Comparison of ENCODE assay signal across 8 mouse cellular contexts in the genomic region with DNA sequence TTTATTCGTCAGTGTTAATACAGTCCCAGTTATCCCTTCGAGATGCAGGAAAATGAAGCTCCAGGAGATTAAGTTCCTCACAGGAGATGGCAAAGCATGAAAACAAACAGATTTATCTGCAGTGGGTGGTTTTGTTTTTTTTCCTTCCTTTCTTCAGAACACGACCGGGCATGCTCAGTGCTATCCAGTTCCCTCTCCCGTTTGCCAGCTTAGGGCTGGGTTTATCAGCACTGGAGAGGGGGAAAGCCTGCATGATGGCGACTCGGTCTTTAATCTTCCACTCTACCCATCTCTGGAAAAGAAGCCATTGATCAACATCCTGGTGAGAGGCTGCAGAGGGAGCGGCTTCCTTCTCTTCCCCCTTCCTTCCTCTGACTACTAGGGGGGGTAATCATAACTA. TPM values are rescaled to one million over a fixed set of nuclear protein-coding genes. Genes with fewer than 3 reads are reported as not detected.
DNase-seq lines count a peak whose midpoint lies in the region; ATAC-seq and TF ChIP-seq lines count a peak whose summit lies in the region.

Prkar1a (plus strand) TSS at position 200 of the 400 bp plus-strand sequence.

- peaks cover 12% of the 10 kb centered on the region for H3K36me3 ChIP-seq in erythroblast, embryonic 14.5 days (ENCODE audit: control insufficient read depth)
- H3K36me3 ChIP-seq in heart, postnatal 0 days (replicated peaks; ENCODE audit: control insufficient read depth, insufficient read depth, low read length), result peaks cover 6% of the 10 kb centered on the region; the same call in 1 of the 2 replicates
- peaks cover 6% of the 10 kb centered on the region; the same call in 1 of the 2 replicates for H3K36me3 ChIP-seq in midbrain, postnatal 0 days (ENCODE audit: insufficient read depth, low read length)

- peak within 1 kb of the TSS; percentile 94 for H3K9ac ChIP-seq in heart, postnatal 0 days (replicated peaks; ENCODE audit: low read depth, low read length)
- H3K9ac ChIP-seq in midbrain, postnatal 0 days (replicated peaks; ENCODE audit: low read length, poor library complexity, severe bottlenecking), result peak within 1 kb of the TSS; percentile 97

- H3K9me3 ChIP-seq in erythroblast, embryonic 14.5 days (ENCODE audit: control insufficient read depth, low read length), result no peaks in the 10 kb centered on the region
- H3K9me3 ChIP-seq in heart, postnatal 0 days (replicated peaks; ENCODE audit: control insufficient read depth, low read length), result no peaks in the 10 kb centered on the region
- no peaks in the 10 kb centered on the region for H3K9me3 ChIP-seq in midbrain, postnatal 0 days (ENCODE audit: low read length)

- no peak for TF ChIP-seq EP300 in heart, postnatal 0 days (IDR thresholded peaks at IDR 0.05; ENCODE audit: low read depth)

- H3K4me3 ChIP-seq in erythroblast, embryonic 14.5 days (replicated peaks), result peak within 1 kb of the TSS; percentile 99
- H3K4me3 ChIP-seq in heart, postnatal 0 days (ENCODE audit: low read depth, low read length), result peak within 1 kb of the TSS; percentile 88
- H3K4me3 ChIP-seq in midbrain, postnatal 0 days (ENCODE audit: low read depth, low read length), result peak within 1 kb of the TSS; percentile 97

- H3K4me2 ChIP-seq in heart, postnatal 0 days (ENCODE audit: low read depth, low read length), result peak within 1 kb of the TSS; percentile 66
- peak within 1 kb of the TSS; percentile 69 for H3K4me2 ChIP-seq in midbrain, postnatal 0 days (ENCODE audit: low read depth, low read length, poor library complexity, severe bottlenecking)

- TF ChIP-seq CTCF in heart, postnatal 0 days (IDR thresholded peaks at IDR 0.05; ENCODE audit: low read depth), result no peak
- TF ChIP-seq CTCF in midbrain, postnatal 0 days (IDR thresholded peaks at IDR 0.05), result no peak

- ATAC-seq in heart, postnatal 0 days (ENCODE audit: insufficient read depth, low read depth), result no peak
- ATAC-seq in midbrain, postnatal 0 days (ENCODE audit: low FRiP score), result no peak

- peaks cover 38% of the 10 kb centered on the region for H3K4me1 ChIP-seq in erythroblast, embryonic 14.5 days (ENCODE audit: control insufficient read depth)
- peaks cover 18% of the 10 kb centered on the region for H3K4me1 ChIP-seq in heart, postnatal 0 days (ENCODE audit: control insufficient read depth, insufficient read depth)
- peaks cover 29% of the 10 kb centered on the region for H3K4me1 ChIP-seq in midbrain, postnatal 0 days (ENCODE audit: insufficient read depth, low read length)

- WGBS in heart, postnatal 0 days, result 12% methylated on average over 8 of the region's 8 CpGs
- WGBS in midbrain, postnatal 0 days, result 14% methylated on average over 8 of the region's 8 CpGs

- peak within 1 kb of the TSS; percentile 99 for H3K27ac ChIP-seq in heart, postnatal 0 days (ENCODE audit: low read depth)
- peak within 1 kb of the TSS; percentile 98 for H3K27ac ChIP-seq in midbrain, postnatal 0 days (ENCODE audit: low read depth, low read length)

- DNase-seq in embryo, embryonic 10.5 days (ENCODE audit: low spot score), result peak; percentile 8
- no peak for DNase-seq in embryo, embryonic 9.5 days (ENCODE audit: extremely low spot score)
- DNase-seq in adrenal gland, postnatal 14 days, result no peak
- DNase-seq in heart, postnatal 0 days (ENCODE audit: low spot score), result no peak
- DNase-seq in left cerebral cortex, adult 8-10 months (ENCODE audit: low spot score in 2 of 2), result no peak
- peak; percentile 69 for DNase-seq in midbrain, postnatal 0 days (ENCODE audit: low spot score)
- DNase-seq in adipocyte (ENCODE audit: low spot score), result no peak

- H3K27me3 ChIP-seq in erythroblast, embryonic 14.5 days (ENCODE audit: control insufficient read depth), result peaks cover 44% of the 10 kb centered on the region
- H3K27me3 ChIP-seq in heart, postnatal 0 days (ENCODE audit: control insufficient read depth, insufficient read depth, low read length), result no peaks in the 10 kb centered on the region
- no peaks in the 10 kb centered on the region for H3K27me3 ChIP-seq in midbrain, postnatal 0 days (ENCODE audit: insufficient read depth, low read length)

RNA-seq across cellular contexts. Expression of gene Prkar1a, which starts in this region (rescaled TPM):
- total RNA-seq in adrenal gland, postnatal 14 days (2021), result 346 and 353 TPM in 2 replicates
- polyA plus RNA-seq in erythroblast, embryonic 14.5 days (2012), result 2.0 and 2.9 TPM in 2 replicates
- total RNA-seq in heart, postnatal 0 days (2014; rRNA removed; ENCODE audit: low replicate concordance), result 163 and 237 TPM in 2 replicates
- polyA plus RNA-seq in heart, postnatal 0 days (2015; fragmentation: Nextera tagmentation; extraction: Ambion mirVana), result 483 and 530 TPM in 2 replicates
- total RNA-seq in left cerebral cortex, adult 8-10 months (2022), result 100 to 1,000 TPM; 569 to 599 (median 583) TPM
- total RNA-seq in midbrain, postnatal 0 days (2014; rRNA removed), result 231 and 289 TPM in 2 replicates
- 467 and 473 TPM in 2 replicates for polyA plus RNA-seq in midbrain, postnatal 0 days (2015; fragmentation: Nextera tagmentation; extraction: Ambion mirVana)

Comparison
In these comparisons a context has a peak if more than half of its experiments do, and no peak if none do; other contexts are left out.
1. RNA of gene Prkar1a (polyA plus RNA-seq): 483 to 530 TPM in heart, postnatal 0 days and 467 to 473 TPM in midbrain, postnatal 0 days; 2.0 to 2.9 TPM in erythroblast, embryonic 14.5 days; every median in the first group is over 100 times any median in the second.
2. DNase-seq: peak in embryo, embryonic 10.5 days (single experiment) and midbrain, postnatal 0 days (single experiment); none in embryo, embryonic 9.5 days (single experiment), adrenal gland, postnatal 14 days (single experiment), heart, postnatal 0 days (single experiment), left cerebral cortex, adult 8-10 months (0 of 2) and adipocyte (single experiment).
3. Peak in every context shown above with its lines, with median percentiles within 50 percentile points of each other: H3K4me3 ChIP-seq.